Mouse (Mus musculus): Measurements from ENCODE around the gene Skor1.

The Skor1 gene

GRCm38 (mm10) chr9:63148410-63149371 lies at the start of gene Skor1:
Skor1 (minus strand) TSS chr9:63148961.
- peak; percentile 40 for DNase-seq (ENCODE audit: extremely low spot score)

DNA sequence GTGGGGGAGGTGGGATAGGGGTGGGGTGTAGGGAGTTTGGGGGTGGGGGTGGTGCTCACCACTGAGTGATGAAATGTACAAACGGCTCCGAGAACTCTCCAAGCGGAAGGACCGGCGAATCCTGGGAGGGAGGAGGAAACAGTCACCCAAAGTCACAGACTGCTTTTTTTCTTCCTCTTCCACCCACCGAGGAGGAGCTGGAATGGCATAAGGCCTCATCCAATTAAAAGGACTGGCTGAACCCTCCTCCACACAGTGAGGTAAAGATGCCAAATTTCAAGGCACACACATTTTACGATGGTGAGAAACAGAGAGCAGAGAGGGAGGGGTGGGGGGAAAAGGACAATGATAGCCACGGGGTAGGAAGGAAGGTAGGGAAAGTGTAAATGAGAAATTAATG lies 48.5 kb upstream of the Skor1 start:
- no peak for DNase-seq (ENCODE audit: extremely low spot score)

DNA sequence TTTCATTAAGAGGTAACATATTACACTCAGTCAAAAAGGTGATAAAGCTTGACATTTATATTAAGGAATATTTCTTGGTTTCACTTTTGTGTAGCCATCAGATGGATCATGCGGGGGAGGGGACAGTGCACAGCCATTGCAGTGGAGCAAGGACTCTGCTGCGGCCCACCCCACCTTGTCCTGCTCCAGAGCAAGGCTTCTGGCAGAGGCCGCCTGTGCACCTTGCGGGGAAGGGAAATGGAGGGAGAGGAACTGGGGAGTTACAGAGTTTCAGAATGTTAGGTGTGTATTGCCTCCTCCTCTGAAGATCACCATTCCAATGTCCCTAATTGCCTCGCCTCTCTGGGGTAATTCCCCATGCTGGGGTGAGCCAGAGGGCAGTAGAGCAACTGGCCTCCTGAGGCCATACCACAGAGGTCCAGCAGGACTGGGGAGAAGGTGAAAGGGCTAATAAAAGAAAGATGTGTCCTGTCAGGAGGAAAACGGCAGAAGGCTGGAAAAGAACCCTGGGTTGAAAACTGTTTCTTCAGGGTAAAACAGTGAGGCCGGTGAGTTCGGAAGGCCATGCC lies 47.4 kb upstream of the Skor1 start:
- DNase-seq (ENCODE audit: extremely low spot score) = peak; percentile 48

- no peak for DNase-seq (ENCODE audit: extremely low spot score)
Observed at GRCm38 (mm10) chr9:63195523-63195922, 46.8 kb upstream of the Skor1 start.

- DNase-seq (ENCODE audit: extremely low spot score) = no peak
Observed at GRCm38 (mm10) chr9:63194791-63195190, 46.0 kb upstream of the Skor1 start.

GRCm38 (mm10) chr9:63192809-63193208 lies 44.0 kb upstream of the Skor1 start:
- DNase-seq (ENCODE audit: extremely low spot score) = no peak

DNA sequence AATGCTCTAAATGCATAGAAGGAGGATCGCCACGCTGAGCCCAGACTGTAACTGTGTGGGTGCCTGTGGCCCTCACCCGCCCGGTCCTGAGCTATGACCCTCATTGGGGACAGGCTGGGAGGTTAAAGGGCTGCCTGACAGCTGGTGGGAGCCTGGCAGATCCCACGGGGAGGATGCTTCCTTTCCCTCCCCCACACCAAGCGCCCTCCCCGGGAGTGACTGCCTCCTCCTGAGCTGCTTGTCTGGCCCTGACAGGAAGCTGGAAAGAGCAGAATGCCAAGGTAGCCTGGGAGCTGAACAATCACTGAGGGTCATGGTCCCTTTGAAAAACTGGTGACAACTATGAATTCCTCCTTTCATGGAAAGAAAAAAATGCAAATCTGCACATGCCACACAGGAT lies 38.5 kb upstream of the Skor1 start:
- DNase-seq (ENCODE audit: extremely low spot score) = no peak

GRCm38 (mm10) chr9:63185249-63185648 lies 36.5 kb upstream of the Skor1 start:
- DNase-seq (ENCODE audit: extremely low spot score) = no peak

GRCm38 (mm10) chr9:63183864-63184263 lies 35.1 kb upstream of the Skor1 start:
- DNase-seq (ENCODE audit: extremely low spot score) = no peak

DNA sequence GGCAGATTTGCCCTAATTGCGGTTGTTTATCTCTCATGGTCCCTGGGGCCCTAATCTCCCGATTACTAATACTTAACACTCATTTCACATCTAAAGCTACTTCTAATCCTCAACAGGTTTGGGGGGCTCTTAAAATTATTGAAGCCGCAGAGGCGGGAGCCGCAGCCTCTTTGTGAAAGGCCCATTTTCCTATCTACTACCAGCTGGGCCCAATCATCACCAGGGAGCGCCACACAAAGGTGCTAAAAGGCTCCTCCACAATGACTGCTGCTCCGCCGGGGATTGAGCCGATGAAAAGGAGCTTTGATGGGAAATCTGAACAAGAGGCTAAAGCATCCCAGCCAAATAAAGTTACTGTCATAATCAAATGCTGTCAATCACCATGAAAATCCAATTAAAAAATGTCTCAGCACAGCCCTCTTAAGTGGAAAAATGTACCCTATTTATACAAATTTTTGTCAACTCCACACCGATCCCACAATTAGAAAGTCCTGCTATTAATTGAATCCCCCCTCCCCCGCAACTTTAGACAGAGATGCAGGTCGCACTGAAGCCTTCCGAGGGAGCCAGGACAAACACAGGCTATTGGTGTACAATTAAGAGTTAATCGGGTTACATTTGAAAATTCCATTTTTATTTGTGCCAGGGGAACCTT lies 33.7 kb upstream of the Skor1 start:
- no peak for DNase-seq (ENCODE audit: extremely low spot score)

DNA sequence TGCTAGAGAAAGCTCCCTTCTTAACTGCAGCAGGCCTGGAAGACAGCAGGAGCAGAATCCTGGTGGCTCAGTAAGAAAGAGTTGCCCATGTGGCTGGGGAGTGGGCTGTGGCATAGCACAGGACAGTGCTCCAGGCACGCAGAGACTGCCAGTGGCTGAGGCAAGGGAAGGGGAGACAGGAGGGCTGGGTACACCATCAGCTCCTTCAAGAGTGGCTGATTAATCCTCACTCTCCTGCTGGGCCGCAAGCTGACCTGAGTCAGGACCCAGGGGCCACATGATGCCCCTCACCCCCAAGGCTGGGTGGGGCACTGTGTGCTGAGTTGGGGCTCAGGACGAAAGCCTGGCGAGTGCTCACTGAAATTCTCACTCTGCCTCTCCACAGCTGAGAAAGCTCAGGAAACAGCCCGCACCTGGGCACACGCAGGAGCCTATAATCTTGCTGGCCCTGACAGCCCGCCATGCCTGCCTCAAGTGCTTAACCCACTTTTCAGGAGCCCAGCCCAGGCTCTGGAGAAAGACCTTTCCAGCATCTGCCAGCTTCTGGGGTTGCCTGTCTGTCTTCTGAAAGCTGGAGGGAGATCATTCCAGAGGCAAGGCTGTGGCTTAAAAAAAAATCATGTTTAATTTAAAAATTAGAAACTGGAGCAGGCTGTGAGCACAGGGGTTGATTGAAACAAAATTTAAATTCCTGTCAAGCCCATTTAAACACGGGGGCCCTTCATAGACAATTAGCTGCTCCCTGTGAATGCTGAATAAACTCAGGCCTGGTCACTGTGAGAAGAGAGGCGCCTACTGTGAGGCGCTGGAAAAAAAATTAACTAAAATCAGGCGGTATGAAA lies 32.8 kb upstream of the Skor1 start:
- no peak for DNase-seq (ENCODE audit: extremely low spot score)

DNA sequence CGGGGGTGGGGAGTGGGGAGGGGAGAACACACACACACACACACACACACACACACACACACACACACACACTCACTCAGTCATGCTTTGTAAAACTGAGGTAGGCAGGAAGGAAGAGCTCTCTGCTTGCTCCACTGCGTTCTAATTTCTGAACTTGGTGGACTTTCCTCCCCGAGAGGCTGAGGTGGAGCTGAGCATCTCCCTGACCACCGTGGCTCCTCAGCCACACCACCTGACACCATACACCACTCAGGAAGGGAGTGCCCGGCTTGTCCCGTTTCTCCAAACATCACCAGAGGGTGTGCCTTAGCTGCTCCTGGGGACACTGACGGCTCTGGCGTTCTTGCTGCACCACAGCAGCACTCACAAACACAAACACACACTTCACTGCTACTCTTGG lies 29.5 kb upstream of the Skor1 start:
- DNase-seq (ENCODE audit: extremely low spot score) = no peak

DNA sequence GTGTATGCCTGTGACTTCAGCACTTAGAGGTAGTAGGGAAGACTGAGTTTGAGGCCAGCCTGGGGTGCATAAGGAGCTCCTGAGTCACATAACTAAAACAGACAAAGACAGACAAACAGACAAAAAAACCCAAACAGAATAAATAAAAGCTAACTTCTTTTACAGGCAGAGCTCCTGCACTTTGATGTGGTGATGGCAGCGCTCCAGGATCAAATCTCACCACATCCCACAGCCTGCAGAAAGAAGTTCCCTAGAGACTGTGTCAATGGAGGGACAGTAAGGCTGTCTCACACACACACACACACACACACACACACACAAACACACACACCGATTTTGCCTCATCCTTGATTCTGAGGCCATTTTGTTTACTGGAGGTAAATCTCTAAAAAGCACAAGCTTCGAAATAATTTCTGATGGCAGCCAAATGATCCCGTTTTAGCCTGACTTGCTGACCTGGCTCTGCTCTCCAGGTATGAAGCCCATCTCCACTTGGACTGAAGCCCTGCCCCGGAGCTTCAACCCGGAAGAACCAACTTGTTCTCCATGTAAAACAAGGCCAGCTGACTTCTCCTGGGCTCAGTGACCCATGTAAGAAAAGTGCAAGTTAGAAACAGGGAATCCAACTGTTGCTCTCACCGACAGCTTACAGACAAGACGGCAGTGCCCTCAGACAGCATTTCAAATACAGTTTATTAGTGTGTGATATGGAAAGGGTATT lies 25.4 kb upstream of the Skor1 start:
- DNase-seq (ENCODE audit: extremely low spot score) = no peak

DNA sequence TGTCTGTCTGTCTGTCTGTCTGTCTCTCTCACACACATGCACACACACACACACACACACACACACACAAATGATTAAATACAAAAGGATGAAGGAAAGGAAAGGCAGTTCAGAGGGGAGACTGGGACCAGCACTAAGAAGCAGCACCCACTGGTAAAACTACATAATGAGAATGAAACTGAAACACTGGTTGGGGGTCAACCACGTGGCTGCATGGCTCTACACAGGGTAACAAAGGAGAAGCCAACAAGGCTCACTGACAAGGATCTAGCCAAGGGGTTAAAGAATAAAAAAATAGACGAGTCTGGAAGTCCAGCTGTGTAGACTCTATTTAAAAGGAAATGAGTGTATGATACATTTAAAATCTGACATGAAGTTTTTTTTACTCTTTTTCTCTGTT lies 23.2 kb upstream of the Skor1 start:
- DNase-seq (ENCODE audit: extremely low spot score) = no peak

DNA sequence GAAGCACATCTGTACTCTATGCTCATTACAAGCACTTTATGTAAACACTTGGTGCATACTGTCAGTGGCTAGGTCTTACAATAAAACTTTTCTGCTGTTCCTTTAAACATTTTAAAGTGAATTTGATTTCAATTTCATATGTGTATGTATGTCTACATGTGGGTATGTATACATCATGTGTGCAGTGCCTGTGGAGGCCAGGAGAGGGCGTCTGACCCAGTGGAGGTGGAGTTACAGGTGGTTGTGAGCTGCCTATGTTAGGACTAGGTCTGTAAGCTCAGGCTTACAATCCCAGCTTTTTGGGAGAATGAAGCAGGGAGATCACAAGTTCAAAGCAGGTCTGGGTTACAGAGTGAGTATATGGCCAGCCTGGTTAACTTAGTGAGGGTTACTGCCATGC lies 20.4 kb upstream of the Skor1 start:
- DNase-seq (ENCODE audit: extremely low spot score) = no peak

DNA sequence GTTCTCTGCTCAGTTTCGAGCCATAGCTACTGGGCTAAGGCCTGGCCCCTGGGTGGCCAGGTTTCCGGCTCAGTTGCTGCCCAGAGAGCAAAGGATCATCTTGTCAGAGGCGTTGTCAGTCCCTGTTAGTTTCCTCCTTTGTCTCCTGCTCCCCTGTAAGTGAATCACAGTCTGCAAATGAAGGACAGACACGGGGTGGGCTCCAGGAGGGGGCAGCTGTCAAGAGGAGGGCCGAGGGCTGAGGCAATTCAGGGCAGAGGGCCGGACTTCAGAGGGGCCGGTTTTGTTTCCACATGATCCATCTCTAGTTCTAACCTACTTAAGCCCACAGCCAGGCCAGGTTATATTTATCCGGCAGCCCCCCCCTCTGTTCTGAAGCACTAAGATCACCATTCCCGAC lies 16.3 kb upstream of the Skor1 start:
- no peak for DNase-seq (ENCODE audit: extremely low spot score)

- no peak for DNase-seq (ENCODE audit: extremely low spot score)
Observed at GRCm38 (mm10) chr9:63163756-63164155, 15.0 kb upstream of the Skor1 start.

DNA sequence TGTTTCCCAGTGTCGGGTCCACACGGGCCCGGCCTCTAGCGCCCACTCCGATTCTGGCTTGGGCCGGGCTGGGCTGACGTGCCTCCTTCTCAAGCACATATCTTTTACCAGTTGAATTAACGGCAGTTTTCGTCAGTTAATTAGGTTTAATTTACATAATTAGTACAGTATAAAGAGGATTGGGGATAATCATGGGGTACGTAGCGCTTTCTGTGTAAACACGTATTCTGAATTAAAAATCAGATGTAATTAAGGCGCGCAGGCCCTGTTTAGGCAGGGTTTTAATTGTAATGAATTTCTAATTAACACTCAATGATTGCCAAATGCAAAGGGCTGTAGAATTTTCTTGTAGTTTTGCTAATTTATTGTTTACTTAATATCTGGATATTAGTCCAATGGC lies 3.2 kb upstream of the Skor1 start:
- DNase-seq (ENCODE audit: extremely low spot score) = no peak

- DNase-seq (ENCODE audit: extremely low spot score) = peak; percentile 89
Observed at GRCm38 (mm10) chr9:63151072-63151870, 2.5 kb upstream of the Skor1 start.

DNA sequence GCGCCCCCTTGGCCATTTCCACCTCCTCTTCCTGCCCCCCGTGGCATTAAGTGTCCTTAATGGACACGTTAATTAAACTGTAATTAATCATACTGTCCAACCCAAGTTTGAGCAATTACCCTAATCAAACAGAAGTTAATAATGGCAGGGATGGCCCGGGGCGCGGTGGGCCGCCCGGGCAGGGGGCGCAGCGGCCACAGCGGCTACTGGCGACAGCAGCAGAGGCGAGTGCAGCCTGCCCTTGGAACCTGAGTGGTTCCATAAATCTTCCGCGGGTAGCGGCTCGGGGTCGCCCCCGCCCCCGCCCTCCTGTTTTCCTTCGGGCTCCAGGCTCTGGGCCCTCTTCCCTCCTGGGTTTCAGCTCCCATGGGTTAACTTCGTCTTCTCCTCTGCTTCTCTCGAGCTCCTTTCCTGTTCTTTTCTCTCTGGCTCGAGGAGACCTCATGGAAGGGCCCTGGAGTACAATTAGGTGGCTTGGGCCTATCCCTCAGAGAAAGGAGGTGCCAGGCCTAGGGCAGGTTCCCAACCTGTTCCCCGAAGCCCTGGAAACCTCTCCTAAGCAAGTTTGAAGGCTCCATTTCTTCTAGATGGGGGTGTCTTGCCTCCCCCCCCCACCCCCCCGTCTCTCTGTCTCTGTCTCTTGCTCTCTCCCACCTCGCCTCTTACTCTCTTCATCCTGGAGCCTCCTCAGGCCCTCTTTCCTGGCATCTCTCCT lies 1.5 kb upstream of the Skor1 start:
- peak; percentile 22 for DNase-seq (ENCODE audit: extremely low spot score)

All from embryo, embryonic 9.5 days (tissue).